Mouse (Mus musculus) cerebellum, postnatal 25 days (tissue): ENCODE data around the gene Lhfp.

Experiments used
- DNase-seq, 2 experiments: peaks; one replicate each; pipeline ENCODE4 v3.0.0; 2021; ENCODE audit warnings: mixed read lengths in 2 of 2

The Lhfp gene

DNA sequence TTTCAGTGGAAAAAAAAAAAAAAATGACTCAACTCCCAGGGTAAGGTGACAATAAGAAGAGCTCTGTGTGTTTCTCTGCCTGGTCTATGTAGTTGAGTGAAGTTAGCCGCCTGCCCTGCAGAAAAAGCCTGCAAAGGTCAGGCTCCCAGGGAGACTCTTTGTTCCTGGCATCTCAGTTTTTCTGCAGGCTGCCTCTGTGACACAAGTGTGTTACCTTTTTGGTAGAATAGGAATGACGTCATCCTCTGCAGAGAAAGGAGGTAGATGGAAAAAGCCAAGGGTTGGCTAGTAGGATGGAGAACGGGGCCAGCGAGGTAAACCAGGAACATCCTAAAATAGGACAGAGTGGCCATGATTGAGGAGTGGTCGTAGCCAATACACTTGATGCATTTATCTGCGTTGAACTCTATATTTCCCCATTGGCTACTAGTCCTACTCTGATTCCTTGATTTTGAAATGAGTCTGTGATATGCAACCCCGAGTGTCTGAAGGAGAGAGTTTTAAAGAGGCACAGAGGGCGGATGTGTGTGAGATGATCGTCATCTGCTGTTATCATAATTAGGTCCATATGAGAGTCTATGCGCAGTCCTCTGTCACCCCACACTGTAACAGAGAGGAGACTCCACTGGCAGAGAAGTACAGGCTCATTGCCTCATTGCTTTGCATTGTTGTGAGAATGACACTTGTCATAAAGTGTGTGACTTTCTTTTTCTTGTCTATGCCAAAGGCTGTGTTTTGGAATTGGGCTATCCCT is 132.2 kb downstream of the Lhfp start:
- DNase-seq, result peak; percentile 55 to 59

DNA sequence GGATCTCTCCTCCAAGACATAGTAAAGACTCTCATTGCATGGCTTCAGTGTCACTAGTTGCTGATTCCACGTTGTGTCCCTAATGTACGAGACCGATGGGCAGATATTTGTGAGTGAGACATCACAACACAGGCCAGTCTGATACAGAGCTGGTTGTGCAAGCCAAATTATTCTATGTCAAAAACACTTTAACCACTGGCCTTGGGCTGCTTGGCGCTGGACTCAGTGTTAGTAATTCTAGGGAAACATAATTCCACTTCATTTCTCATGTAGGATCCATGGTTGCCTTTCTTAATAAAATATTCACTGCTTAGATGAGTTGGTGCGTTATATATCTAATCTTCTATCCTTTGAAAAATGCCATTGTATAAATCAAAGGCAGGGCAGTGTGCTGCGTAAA is 138.6 kb downstream of the Lhfp start:
- DNase-seq, result no peak

DNA sequence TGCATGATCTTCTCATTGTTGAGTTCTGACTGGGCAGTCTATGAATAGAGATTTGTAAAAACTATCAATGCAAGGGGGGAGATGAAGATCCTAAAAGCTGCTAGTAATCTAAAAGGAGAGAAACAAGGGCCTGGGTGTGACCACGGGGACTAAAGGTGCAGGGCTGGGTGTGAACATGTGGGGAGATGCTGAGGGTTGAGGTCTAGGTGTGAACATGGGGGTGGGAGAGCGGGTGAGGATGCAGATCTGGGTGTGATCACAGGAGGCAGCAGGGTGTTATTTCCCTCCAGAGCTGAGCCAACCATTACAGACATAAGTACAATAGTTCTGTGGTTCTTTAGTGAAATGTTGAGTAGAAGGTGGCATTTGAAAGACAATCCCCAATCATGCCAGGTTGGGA is 144.1 kb downstream of the Lhfp start:
- DNase-seq, result no peak

DNA sequence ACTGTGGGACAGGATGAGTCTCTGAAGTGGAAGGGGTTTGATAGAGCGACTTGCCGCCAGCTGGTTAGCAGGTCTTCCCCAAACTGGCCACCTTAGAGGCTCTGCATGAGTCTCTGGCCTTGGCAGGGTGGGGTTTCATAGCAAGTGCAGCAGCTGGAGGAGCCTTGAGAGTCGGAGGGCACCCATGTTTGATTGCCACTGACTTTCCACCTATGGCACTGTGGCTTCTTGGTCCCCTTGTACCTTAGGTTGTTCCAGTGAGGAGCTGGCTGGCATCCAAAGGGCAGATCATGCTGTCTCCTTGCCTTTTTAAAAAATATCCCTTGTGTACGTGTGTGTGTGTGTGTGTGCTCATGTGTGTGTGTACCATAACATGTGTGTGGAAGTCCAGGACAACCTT is 152.1 kb downstream of the Lhfp start:
- peak; percentile 54 to 65 for DNase-seq

DNA sequence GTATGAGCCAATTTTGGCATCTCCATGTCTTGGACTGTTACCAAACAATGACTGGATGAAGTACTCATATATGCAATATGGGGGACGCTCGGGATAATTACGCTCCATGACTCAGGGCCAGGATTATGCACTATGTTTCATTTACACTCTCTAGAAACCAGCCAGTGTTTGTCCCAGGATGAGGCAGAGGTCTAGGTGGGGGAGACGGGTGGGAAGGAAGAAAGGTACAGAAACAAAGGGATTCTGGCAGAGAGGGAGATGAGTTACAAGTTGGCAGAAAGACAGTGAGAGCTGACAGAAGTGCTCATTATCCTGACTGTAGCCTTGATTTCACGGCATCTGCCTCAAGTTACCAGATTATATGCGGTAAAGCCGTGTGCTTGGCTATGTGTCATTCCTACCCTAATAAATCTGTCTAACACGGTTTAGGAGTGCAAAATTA is 154.4 kb downstream of the Lhfp start:
- DNase-seq, result no peak

DNA sequence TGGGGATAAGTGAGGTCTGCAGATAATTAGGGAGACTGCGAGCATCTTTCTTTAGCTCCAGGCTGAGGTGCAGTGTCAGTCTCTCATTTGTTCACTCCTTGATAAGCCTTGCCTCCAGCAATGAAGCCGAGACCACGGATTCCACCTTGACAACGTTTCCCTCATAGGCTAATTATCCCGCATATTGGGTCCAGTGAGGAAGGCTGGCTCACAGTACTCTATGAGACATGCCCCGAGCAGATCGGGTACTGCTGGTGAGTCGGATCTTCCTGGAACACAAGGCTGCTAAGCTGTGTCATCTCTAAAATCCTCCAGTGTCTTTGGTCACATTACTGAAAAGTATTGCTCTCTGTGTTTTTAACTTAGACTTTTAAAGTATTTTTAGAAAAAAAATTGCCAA is 158.8 kb downstream of the Lhfp start:
- no peak for DNase-seq

DNA sequence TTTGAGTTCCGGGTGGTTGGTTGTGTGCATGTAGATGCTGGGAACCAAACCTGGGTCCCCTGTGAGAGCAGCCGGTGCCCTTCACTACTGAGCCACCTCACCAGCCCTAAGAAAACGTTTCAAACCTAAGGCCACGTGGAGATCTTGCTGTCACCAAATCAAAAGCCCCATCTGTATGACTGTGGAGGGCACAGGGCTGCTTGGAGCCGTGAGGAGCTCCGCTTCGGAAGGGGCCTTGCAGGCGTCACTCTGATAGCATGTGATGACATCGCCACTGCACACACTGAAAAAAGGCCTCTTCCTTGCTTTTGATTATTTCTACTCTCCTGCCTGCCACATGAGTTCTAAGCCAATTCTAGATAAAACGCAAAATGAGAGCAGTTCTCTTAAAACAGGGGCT is 159.5 kb downstream of the Lhfp start:
- no peak for DNase-seq

DNA sequence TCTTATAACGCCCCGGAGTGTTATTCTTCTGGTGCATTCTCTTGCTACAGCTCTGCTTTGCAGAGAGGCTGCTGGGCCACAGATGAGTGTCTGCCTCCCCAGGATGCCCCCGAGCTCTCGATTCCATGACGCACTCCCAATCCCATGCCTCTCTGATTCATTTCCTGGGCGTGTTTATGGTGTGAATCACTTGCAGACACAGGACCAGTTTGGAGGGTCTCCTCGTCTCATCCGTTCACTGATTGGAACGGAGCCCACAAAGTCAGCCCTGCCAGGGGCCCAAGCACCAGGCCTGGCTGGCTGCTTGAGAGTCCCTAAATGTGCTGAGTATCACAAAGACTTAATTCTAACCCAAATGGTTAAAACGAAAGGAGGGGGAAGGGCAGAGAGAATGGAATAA is 160.3 kb downstream of the Lhfp start:
- peak; percentile 33 to 48 for DNase-seq

DNA sequence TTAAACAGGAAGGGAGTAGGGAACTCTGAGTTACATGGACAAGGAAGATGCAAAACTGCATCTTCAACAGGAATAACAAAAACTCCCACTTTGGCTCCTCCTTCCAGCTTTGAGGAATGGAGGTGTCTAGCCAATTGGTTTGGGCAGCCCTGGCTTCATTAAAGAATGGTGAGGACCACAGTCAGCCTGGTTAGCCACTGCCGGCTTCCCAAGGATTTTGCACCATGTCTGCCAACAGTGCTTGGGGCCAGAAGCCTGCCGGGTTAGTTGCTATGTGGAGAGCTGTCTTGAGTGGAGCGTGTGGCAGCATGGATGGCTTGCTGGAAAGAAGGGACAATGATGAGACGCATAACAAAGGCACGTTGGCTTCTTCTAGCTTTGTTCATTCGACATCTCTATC is 160.9 kb downstream of the Lhfp start:
- peak; percentile 85 to 86 for DNase-seq

DNA sequence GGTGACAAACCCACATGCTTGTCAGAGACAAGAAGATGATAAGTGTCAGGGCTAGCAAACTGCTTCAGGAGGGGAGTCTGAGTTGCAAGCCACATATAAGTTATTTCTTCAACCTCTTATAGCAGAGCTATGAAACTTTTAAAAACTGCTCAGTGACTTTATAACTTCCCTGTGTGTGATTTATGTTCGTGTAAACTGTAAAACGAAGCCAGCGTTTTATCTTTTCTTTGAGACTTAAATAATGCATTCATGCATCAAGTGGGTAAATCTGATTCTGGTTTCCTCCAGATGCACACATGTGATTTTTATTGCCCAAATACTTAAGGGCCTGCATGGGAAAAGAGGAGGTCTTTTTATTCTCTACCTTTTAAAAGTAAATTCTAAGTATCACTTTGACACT is 161.4 kb downstream of the Lhfp start:
- DNase-seq, result no peak

DNA sequence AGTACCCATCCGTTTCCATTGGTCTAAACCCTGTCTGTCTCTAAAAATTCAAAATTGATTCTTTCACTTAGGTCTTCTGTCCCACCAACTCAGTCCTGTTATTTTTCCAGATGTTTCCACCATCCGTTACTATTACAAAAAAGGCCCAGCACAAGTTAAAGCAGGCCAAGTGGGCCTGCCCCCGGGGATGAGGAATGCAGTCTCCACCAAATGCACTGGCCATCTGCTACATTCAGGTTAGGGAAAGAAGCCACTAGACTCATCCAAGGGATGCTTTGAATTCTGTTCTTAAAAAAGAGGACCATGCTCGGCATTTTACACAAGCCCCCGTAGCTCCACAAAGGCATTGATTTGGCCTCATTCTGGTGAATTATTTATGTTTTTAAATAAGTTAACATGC is 162.3 kb downstream of the Lhfp start:
- DNase-seq, result peak; percentile 66 to 74

DNA sequence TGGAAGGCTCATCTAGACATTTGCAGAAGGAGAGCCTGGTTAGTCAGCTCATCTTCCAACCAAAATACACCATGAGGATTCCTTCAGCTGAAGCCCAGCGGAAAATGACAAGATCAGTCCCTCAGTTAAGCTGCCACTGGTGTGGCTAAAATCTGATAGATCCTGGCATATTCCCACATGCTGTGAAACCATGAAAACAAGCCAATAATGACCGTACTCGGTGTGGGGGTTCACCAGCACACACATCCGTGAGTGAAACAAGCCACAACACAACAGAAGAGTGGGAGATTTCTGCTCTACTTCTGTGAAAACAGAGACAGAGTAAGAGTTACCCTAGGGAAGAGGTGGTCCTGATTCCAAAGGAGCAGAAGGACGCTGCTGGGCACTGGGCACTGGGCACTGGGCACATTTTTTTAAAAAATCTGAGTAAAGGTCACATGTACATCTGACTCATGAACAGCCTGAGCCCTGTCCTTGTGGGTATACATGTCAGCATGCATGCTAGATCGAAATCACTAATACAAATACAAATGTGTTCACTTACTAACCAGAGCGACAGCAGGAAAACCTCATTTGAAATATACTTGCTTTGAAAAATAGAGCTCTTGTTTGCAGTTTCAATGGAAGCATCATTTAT is 163.1 kb downstream of the Lhfp start:
- DNase-seq, result peak; percentile 65 to 66

DNA sequence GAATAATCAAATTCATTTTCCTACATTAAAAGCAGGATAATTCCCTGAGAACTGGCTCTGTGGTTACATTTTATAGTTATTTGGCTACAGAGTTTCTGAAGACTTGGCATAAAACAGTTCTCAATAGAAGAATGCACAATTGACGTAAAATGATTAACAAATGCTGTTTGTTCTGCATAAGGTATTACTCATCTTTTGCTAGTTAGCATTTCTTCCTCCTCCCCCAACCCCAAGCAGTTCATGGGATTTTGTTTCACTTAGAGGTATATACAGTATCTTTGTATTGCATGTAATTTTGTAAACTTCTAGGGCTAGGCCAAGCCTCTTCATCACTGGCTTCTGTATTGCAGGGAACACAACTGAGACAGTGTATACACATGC is 163.6 kb downstream of the Lhfp start:
- no peak for DNase-seq

DNA sequence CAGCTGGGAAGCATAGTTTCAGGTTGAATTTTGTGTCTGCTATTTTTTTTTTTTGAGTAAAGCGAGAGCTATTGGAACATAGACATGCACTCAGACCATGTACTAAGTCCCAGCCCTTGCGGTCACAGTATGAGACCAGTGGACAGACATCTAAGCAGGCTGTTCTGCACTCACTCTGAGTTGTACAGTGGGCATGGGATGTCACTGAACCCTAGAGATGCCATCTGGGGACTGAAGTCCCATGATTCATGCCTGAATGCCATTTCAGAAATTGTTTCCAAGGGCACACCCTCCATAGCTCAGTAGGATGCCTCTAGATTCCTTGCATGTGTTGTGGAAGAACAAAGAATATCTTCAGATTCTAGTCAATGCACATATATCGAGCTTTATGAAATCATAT is 164.4 kb downstream of the Lhfp start:
- peak; percentile 41 to 54 for DNase-seq

DNA sequence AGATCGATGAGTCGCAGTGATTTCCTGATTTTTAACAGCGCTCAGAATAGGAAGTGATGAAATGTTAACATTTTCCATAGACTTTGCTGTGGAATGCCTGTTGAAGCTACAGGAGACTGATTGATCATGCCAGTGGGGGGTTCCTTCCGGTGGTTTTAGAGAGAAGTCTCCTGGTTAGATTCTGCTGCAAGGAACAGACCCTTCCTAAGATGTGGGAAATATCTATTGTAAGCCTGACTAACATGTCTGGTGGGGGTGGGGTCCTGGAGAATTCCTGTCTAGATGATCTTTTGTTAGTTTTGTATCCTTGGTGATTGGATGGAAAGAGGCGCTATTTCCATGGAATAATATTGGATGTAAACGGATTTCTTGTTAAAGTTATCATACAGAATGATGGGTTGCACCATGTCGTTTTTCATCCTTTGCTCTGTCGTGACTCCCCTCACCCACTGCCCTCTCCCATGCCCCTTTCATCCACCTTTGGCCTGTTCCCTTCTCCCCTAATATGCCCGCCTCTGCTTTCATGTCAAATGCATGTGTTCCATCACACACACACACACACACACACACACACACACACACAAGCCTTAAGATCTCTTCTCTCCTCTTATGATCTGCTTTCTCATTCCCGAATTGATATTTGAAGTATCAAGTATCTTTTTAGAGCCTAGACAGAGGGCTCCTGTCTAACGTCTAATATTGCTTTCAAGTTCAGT is 165.3 kb downstream of the Lhfp start:
- no peak for DNase-seq

DNA sequence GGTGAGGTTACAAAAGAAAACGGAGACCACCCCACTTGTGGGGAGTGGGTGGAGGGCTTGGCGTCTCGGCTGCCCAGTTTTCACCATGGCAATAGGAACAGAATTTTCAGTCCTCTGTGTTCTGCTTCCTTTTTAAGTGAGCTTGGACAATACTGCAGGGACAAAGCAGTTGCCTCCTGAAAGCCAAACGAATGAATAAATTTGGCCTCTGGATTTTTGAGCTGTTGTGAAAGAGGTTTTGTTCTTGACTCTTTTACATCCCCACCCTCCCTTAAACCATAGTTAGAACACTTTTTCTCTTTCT is 165.8 kb downstream of the Lhfp start:
- peak in 1 of 2 experiments; percentile 11 for DNase-seq

DNA sequence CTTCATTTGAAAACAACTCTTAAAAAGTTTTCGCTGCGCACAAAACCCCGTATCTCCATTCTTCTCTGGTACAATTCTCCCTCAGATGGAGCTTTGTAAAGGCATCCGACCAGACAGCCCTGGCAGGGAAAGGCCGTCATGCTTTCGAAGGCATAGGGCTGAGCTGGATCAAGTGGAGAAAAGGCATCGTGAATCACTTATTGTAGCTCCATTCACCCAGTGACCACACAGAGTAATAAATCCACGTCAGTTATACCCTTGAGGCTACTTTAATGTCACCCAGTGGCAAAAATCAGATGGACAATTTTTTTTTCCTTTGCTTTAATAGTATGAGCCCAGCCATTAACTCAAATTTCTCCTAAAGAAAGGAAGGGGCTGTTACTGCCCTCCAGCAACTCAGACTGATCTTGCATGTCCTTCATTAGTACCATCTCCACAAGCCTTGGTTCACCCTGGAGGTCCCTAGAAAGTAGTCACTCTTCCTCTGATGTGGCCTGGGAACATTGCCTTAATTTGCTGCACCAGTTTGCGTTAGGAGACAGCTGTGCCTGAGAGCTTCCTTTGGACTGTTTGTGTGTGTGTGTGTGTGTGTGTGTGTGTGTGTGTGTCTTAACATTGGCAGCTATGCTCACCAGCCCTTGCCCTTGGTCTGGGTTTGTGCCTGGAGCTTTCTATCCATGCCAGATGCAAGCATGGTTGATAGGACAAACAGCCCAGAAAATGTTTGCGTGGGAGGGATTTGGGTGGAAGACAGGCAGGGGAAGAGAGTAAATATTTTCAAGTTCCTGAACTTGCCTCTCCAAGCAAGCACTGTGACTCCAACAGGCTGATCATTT is 169.6 kb downstream of the Lhfp start:
- peak; percentile 52 to 63 for DNase-seq

DNA sequence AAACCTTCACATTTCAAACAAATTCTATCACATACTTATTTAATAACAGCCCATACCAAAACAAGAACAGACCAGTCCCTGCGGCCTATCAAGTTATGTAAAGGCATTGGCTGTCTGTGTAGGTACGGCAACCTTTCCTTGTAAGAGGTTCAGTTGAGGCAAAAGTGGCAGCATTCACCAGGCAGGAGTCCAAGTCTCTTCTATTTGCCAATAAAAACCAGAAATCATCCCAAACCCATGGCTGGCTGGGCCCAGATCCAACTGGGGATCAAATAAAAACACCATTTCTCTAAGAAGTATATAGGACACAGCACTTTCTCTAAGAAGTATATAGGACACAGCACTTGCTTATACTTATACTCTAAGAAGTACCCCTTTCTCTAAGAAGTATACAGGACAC is 171.3 kb downstream of the Lhfp start:
- DNase-seq, result peak; percentile 48 to 54

DNA sequence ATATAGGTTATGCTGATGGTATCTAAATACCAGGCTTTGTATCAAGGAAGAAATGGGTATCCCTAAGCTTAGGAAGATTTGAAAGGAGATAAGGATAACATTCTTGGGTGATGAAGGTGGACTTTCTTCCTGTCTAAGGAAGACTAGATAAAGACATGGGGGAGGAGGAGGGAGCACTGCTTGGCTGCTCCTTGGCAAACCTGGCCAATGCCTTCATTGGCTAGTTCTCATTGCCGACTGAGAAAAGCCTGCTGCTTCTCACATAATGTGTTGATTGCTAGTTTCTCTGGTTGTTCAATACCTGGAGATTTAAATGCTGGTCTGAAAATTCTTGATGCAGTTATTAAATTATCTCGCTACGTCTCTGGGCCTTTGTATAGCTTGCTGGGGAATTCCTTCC is 172.0 kb downstream of the Lhfp start:
- peak in 1 of 2 experiments; percentile 19 for DNase-seq

DNA sequence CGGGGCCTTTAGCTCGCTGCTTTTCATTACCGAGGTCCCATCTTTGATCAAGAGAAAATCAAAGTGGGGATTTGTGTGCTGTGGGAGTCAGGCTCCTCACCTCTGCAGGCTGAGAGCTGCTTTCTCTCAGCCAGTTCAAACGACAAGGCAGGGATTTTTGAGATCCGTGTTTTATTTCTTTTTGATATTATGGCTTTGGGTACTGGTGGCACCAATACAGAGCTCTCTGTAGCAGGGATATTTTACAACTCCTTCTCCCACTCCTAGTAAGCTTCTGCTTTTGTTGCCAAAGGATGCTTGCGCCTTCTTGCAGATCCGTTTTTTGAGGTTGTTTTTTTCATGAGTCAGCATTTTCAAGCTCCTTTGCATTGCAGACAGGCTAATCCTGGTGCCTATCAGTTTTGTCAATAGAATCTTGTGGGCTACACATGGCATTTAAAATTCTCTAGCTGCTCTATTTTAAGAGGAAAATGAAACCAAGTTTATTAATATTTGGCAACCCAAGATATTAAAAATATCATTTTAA is 172.5 kb downstream of the Lhfp start:
- peak in 1 of 2 experiments; percentile 23 for DNase-seq

DNA sequence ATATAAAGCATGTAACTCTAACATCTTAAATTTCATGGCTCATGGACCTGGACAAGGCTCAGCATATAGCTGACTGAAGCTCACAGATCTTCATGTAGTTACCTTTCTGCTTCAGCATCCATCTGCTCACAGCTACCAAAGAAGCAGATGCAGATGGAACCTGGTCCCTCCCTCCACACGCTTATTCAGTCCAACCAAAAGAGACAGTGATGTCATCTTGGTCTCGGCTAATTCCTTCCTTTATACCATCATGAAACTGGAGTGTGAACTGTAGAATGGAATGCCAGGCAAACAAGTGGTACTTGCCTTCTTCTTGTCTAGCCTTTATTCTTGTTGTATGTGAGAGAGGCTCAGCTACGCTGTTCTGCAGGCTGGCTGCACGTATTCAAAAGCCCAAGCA is 173.1 kb downstream of the Lhfp start:
- DNase-seq, result peak in 1 of 2 experiments; percentile 30

DNA sequence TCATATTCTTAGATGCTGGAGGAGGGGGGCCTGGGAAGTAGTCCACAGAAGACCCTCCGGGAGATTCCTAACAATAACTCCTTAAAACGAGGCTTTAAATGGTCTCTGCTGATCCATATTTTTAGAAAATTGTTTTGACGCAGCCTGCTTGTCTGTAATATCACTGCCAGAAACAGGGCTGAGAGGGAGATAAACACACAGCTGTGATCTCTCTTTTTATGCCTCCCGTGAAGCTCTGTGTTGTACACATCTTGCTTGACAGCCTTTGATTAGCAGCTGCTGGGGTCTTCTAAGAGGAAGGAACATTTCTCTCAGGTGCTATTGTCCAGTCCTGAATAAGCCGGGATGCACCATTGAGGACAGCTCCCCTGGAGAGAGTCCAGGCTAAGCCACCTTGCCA is 176.4 kb downstream of the Lhfp start:
- DNase-seq, result no peak
